Mouse (Mus musculus) ES-Bruce4 (cell line): Measurements from ENCODE around the gene 1810010H24Rik.

Source experiments
- EP300 ChIP-seq: IDR thresholded peaks from 2 replicates; pipeline ENCODE4 v1.6.1; 2011; ENCODE audit warnings: low read depth, low read length; ENCODE audit not compliant: insufficient read depth
- POLR2A ChIP-seq: IDR thresholded peaks from one replicate; pipeline ENCODE4 v1.8.1; 2011; ENCODE audit warnings: low read length; ENCODE audit not compliant: insufficient read depth

GRCm38 (mm10) chr11:107041396-107041795, 15.9 kb downstream of the 1810010H24Rik start:
- no peak for TF ChIP-seq POLR2A
- no peak for TF ChIP-seq EP300
